Mouse (Mus musculus): Measurements from ENCODE around the gene Ormdl3. TPM values are rescaled to one million over a fixed set of nuclear protein-coding genes. Genes with fewer than 3 reads are reported as not detected.

Gene Ormdl3
- polyA plus RNA-seq, 2 experiments, result 12.9 to 76.8 TPM

- Histone ChIP-seq H3K9ac (ENCODE audit: low read depth, low read length, severe bottlenecking) (no peak overlapping the region), H3K9me3 (ENCODE audit: control insufficient read depth, low read length) (no peaks in the 10 kb centered on the region), H3K27me3 (ENCODE audit: control insufficient read depth, insufficient read depth, low read length) (peaks cover 8% of the 10 kb centered on the region; the same call in 1 of the 2 replicates), H3K36me3 (ENCODE audit: control insufficient read depth, insufficient read depth, low read length) (no peaks in the 10 kb centered on the region), H3K4me3 (replicated peaks; ENCODE audit: low read length) (no peak overlapping the region), H3K4me2 (replicated peaks; ENCODE audit: low read depth, low read length, severe bottlenecking) (no peak overlapping the region), H3K27ac (replicated peaks; ENCODE audit: low read depth, low read length) (no peak overlapping the region), H3K4me1 (ENCODE audit: control insufficient read depth, insufficient read depth, low read length) (peaks cover 9% of the 10 kb centered on the region)
- TF ChIP-seq POLR2A (IDR thresholded peaks at IDR 0.05; ENCODE audit: borderline replicate concordance, extremely low read depth, insufficient read depth, insufficient read length), result no peak
- 30% methylated on average over 18 of the region's 18 CpGs for WGBS
- no peak for ATAC-seq (ENCODE audit: low FRiP score, low read depth)
- DNase-seq (ENCODE audit: low spot score), result no peak
Observed at GRCm38 (mm10) chr11:98599291-98599690, 12.1 kb upstream of the Ormdl3 start.

GRCm38 (mm10) chr11:98598851-98599290, 11.7 kb upstream of the Ormdl3 start:
- peaks cover 9% of the 10 kb centered on the region for H3K4me1 ChIP-seq (ENCODE audit: control insufficient read depth, insufficient read depth, low read length)
- peaks cover 8% of the 10 kb centered on the region; the same call in 1 of the 2 replicates for H3K27me3 ChIP-seq (ENCODE audit: control insufficient read depth, insufficient read depth, low read length)
- no peak overlapping the region for H3K9ac ChIP-seq (ENCODE audit: low read depth, low read length, severe bottlenecking)
- H3K4me3 ChIP-seq (replicated peaks; ENCODE audit: low read length), result no peak overlapping the region
- H3K9me3 ChIP-seq (ENCODE audit: control insufficient read depth, low read length), result no peaks in the 10 kb centered on the region
- 55% methylated on average over 16 of the region's 18 CpGs for WGBS
- no peak for DNase-seq (ENCODE audit: low spot score)
- H3K4me2 ChIP-seq (replicated peaks; ENCODE audit: low read depth, low read length, severe bottlenecking), result no peak overlapping the region
- no peaks in the 10 kb centered on the region for H3K36me3 ChIP-seq (ENCODE audit: control insufficient read depth, insufficient read depth, low read length)
- no peak for ATAC-seq (ENCODE audit: low FRiP score, low read depth)
- no peak for TF ChIP-seq POLR2A (IDR thresholded peaks at IDR 0.05; ENCODE audit: borderline replicate concordance, extremely low read depth, insufficient read depth, insufficient read length)
- no peak overlapping the region for H3K27ac ChIP-seq (replicated peaks; ENCODE audit: low read depth, low read length)

- H3K9ac ChIP-seq (ENCODE audit: low read depth, low read length, severe bottlenecking), result no peak within 1 kb of the TSS
- H3K4me2 ChIP-seq (replicated peaks; ENCODE audit: low read depth, low read length, severe bottlenecking), result no peak within 1 kb of the TSS
- peaks cover 8% of the 10 kb centered on the region; the same call in 1 of the 2 replicates for H3K27me3 ChIP-seq (ENCODE audit: control insufficient read depth, insufficient read depth, low read length)
- no peak within 1 kb of the TSS for H3K4me3 ChIP-seq (replicated peaks; ENCODE audit: low read length)
- H3K9me3 ChIP-seq (ENCODE audit: control insufficient read depth, low read length), result no peaks in the 10 kb centered on the region
- no peak within 1 kb of the TSS for H3K27ac ChIP-seq (replicated peaks; ENCODE audit: low read depth, low read length)
- no peak for TF ChIP-seq POLR2A (IDR thresholded peaks at IDR 0.05; ENCODE audit: borderline replicate concordance, extremely low read depth, insufficient read depth, insufficient read length)
- no peaks in the 10 kb centered on the region for H3K36me3 ChIP-seq (ENCODE audit: control insufficient read depth, insufficient read depth, low read length)
- H3K4me1 ChIP-seq (ENCODE audit: control insufficient read depth, insufficient read depth, low read length), result peaks cover 9% of the 10 kb centered on the region
- no peak for ATAC-seq (ENCODE audit: low FRiP score, low read depth)
- no peak for DNase-seq (ENCODE audit: low spot score)
- 84% methylated on average over 8 of the region's 8 CpGs for WGBS
Observed at GRCm38 (mm10) chr11:98597991-98598390, 10.8 kb upstream of the Ormdl3 start, which contains the start of gene Lrrc3c. Lrrc3c (plus strand) TSS chr11:98598291.

- H3K27me3 ChIP-seq (ENCODE audit: control insufficient read depth, insufficient read depth, low read length), result peaks cover 8% of the 10 kb centered on the region; the same call in 1 of the 2 replicates
- H3K4me3 ChIP-seq (replicated peaks; ENCODE audit: low read length), result no peak overlapping the region
- no peaks in the 10 kb centered on the region for H3K36me3 ChIP-seq (ENCODE audit: control insufficient read depth, insufficient read depth, low read length)
- H3K9ac ChIP-seq (ENCODE audit: low read depth, low read length, severe bottlenecking), result no peak overlapping the region
- peaks cover 9% of the 10 kb centered on the region for H3K4me1 ChIP-seq (ENCODE audit: control insufficient read depth, insufficient read depth, low read length)
- no peak overlapping the region for H3K27ac ChIP-seq (replicated peaks; ENCODE audit: low read depth, low read length)
- no peaks in the 10 kb centered on the region for H3K9me3 ChIP-seq (ENCODE audit: control insufficient read depth, low read length)
- ATAC-seq (ENCODE audit: low FRiP score, low read depth) (no peak), DNase-seq (ENCODE audit: low spot score) (peak; percentile 66)
- no peak for TF ChIP-seq POLR2A (IDR thresholded peaks at IDR 0.05; ENCODE audit: borderline replicate concordance, extremely low read depth, insufficient read depth, insufficient read length)
- 46% methylated on average over 6 of the region's 6 CpGs for WGBS
- H3K4me2 ChIP-seq (replicated peaks; ENCODE audit: low read depth, low read length, severe bottlenecking), result no peak overlapping the region
Observed at GRCm38 (mm10) chr11:98597363-98597762, 10.2 kb upstream of the Ormdl3 start.

GRCm38 (mm10) chr11:98595955-98596354, 8.8 kb upstream of the Ormdl3 start:
- Histone ChIP-seq H3K27me3 (ENCODE audit: control insufficient read depth, insufficient read depth, low read length) (peaks cover 8% of the 10 kb centered on the region; the same call in 1 of the 2 replicates), H3K9me3 (ENCODE audit: control insufficient read depth, low read length) (no peaks in the 10 kb centered on the region), H3K9ac (ENCODE audit: low read depth, low read length, severe bottlenecking) (no peak overlapping the region), H3K27ac (replicated peaks; ENCODE audit: low read depth, low read length) (no peak overlapping the region), H3K4me1 (ENCODE audit: control insufficient read depth, insufficient read depth, low read length) (peaks cover 4% of the 10 kb centered on the region; the same call in 1 of the 2 replicates), H3K4me3 (replicated peaks; ENCODE audit: low read length) (no peak overlapping the region), H3K36me3 (ENCODE audit: control insufficient read depth, insufficient read depth, low read length) (no peaks in the 10 kb centered on the region), H3K4me2 (replicated peaks; ENCODE audit: low read depth, low read length, severe bottlenecking) (no peak overlapping the region)
- 85% methylated on average over 3 of the region's 3 CpGs for WGBS
- ATAC-seq (ENCODE audit: low FRiP score, low read depth), result no peak
- DNase-seq (ENCODE audit: low spot score), result no peak
- no peak for TF ChIP-seq POLR2A (IDR thresholded peaks at IDR 0.05; ENCODE audit: borderline replicate concordance, extremely low read depth, insufficient read depth, insufficient read length)

Data from limb, embryonic 14.5 days (tissue).